Mouse (Mus musculus) lung, postnatal 25 days (tissue): ENCODE data around the gene Adat3.
"Not testable (repeated sequence)": the region's sequence is repeated elsewhere in the genome, so short reads cannot be mapped to it uniquely, and the experiment has no call there.

Source experiments
- DNase-seq: peaks from one replicate; pipeline ENCODE4 v3.0.0; 2022; ENCODE audit warnings: low spot score

Gene Adat3

GRCm38 (mm10) chr10:80611024-80611423 lies 8.3 kb downstream of the Adat3 start:
- peak; percentile 63 for DNase-seq

- no peak for DNase-seq
These were observed 9.2 kb downstream of the Adat3 start for GRCm38 (mm10) chr10:80611905-80612304.

GRCm38 (mm10) chr10:80613821-80614220 lies 11.1 kb downstream of the Adat3 start:
- no peak for DNase-seq

GRCm38 (mm10) chr10:80614351-80614750 lies 11.7 kb downstream of the Adat3 start:
- DNase-seq = no peak

GRCm38 (mm10) chr10:80618181-80618580 lies 15.5 kb downstream of the Adat3 start:
- DNase-seq = peak; percentile 73

GRCm38 (mm10) chr10:80619465-80620244 lies 17.0 kb downstream of the Adat3 start:
- DNase-seq = no peak

GRCm38 (mm10) chr10:80620365-80620764 lies 17.7 kb downstream of the Adat3 start:
- no peak for DNase-seq

GRCm38 (mm10) chr10:80620796-80621689 lies 18.4 kb downstream of the Adat3 start:
- no peak for DNase-seq

GRCm38 (mm10) chr10:80621690-80621939 lies 18.9 kb downstream of the Adat3 start:
- no peak for DNase-seq

GRCm38 (mm10) chr10:80621940-80622660 lies 19.4 kb downstream of the Adat3 start:
- DNase-seq = peak; percentile 100

- DNase-seq = no peak
These were observed 20.2 kb downstream of the Adat3 start, which contains the start of gene Csnk1g2 for GRCm38 (mm10) chr10:80622661-80623456. Gene Csnk1g2 (plus strand): TSS chr10:80622838.

- DNase-seq = peak; percentile 74
These were observed 20.9 kb downstream of the Adat3 start for GRCm38 (mm10) chr10:80623457-80624191.

- DNase-seq = no peak
These were observed 23.1 kb downstream of the Adat3 start for GRCm38 (mm10) chr10:80625764-80626163.

- DNase-seq = no peak
These were observed 25.0 kb downstream of the Adat3 start for GRCm38 (mm10) chr10:80627685-80628084.

GRCm38 (mm10) chr10:80628925-80629324 lies 26.2 kb downstream of the Adat3 start:
- DNase-seq = no peak

GRCm38 (mm10) chr10:80635345-80635744 lies 32.7 kb downstream of the Adat3 start:
- no peak for DNase-seq

- DNase-seq = no peak
These were observed 44.3 kb downstream of the Adat3 start for GRCm38 (mm10) chr10:80646936-80647335.

GRCm38 (mm10) chr10:80649910-80650309 lies 47.2 kb downstream of the Adat3 start:
- not testable (repeated sequence) for DNase-seq

GRCm38 (mm10) chr10:80650392-80650791 lies 47.7 kb downstream of the Adat3 start:
- no peak for DNase-seq

- DNase-seq = no peak
These were observed 50.6 kb downstream of the Adat3 start for GRCm38 (mm10) chr10:80653156-80653720.

- DNase-seq = no peak
These were observed 52.2 kb downstream of the Adat3 start for GRCm38 (mm10) chr10:80654866-80655265.
